Mouse (Mus musculus): ENCODE measurements around the gene Asic3. TPM values are rescaled to one million over a fixed set of nuclear protein-coding genes. Genes with fewer than 3 reads are reported as not detected.

The Asic3 gene
- polyA plus RNA-seq, 1 experiment = 0.14 TPM

GRCm38 (mm10) chr5:24425421-24426036 lies 12.3 kb downstream of the Asic3 start:
- no peak for TF ChIP-seq POLR2A (IDR thresholded peaks at IDR 0.05; ENCODE audit: low read depth, low read length)
- TF ChIP-seq CTCF (IDR thresholded peaks at IDR 0.05; ENCODE audit: extremely low read depth, insufficient read depth, insufficient read length, insufficient replicate concordance) = no peak
- peak; percentile 39 to 61 for DNase-seq (ENCODE audit: low read depth in 1 of 2, low spot score in 2 of 2)
- Histone ChIP-seq H3K27ac (ENCODE audit: insufficient read depth, low read length) (peak overlapping the region; percentile 74), H3K4me3 (ENCODE audit: extremely low read depth, insufficient read depth, insufficient read length) (peak overlapping the region; percentile 88), H3K36me3 (ENCODE audit: control insufficient read depth, insufficient read depth, low read length) (peaks cover 12% of the 10 kb centered on the region), H3K27me3 (ENCODE audit: control insufficient read depth, insufficient read depth, low read length) (no peaks in the 10 kb centered on the region), H3K4me1 (ENCODE audit: control insufficient read depth, insufficient read depth, insufficient read length) (peaks cover 10% of the 10 kb centered on the region; the same call in 1 of the 2 replicates)
- WGBS = 1% methylated on average over 28 of the region's 30 CpGs

DNA sequence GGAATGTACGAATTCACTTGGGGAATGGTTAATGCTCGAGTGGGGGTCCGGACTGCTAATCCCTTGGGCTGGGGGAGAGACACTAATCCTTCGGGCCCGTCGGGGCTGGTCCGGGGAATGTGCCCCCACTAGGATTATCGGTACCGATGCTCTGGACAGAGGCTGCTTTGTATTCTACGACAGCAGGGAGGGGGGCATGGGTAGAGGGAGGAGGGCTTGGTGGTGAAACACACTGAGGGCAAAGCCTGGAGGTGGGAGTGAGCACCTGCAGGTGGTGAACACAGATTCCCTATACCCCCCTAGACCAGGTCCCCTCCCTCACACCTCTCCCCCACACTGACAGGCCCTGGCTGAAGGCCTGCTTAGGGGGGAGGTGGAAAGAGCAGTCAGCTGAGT lies 12.8 kb downstream of the Asic3 start:
- WGBS = 19% methylated on average over 10 of the region's 10 CpGs
- Histone ChIP-seq H3K27me3 (ENCODE audit: control insufficient read depth, insufficient read depth, low read length) (no peaks in the 10 kb centered on the region), H3K27ac (ENCODE audit: insufficient read depth, low read length) (no peak overlapping the region), H3K4me1 (ENCODE audit: control insufficient read depth, insufficient read depth, insufficient read length) (peaks cover 10% of the 10 kb centered on the region; the same call in 1 of the 2 replicates), H3K36me3 (ENCODE audit: control insufficient read depth, insufficient read depth, low read length) (peaks cover 17% of the 10 kb centered on the region), H3K4me3 (ENCODE audit: extremely low read depth, insufficient read depth, insufficient read length) (peak overlapping the region; percentile 88; the same call in 1 of the 2 replicates)
- DNase-seq (ENCODE audit: low read depth in 1 of 2, low spot score in 2 of 2) = no peak
- TF ChIP-seq POLR2A (IDR thresholded peaks at IDR 0.05; ENCODE audit: low read depth, low read length) (no peak), CTCF (IDR thresholded peaks at IDR 0.05; ENCODE audit: extremely low read depth, insufficient read depth, insufficient read length, insufficient replicate concordance) (no peak)

DNA sequence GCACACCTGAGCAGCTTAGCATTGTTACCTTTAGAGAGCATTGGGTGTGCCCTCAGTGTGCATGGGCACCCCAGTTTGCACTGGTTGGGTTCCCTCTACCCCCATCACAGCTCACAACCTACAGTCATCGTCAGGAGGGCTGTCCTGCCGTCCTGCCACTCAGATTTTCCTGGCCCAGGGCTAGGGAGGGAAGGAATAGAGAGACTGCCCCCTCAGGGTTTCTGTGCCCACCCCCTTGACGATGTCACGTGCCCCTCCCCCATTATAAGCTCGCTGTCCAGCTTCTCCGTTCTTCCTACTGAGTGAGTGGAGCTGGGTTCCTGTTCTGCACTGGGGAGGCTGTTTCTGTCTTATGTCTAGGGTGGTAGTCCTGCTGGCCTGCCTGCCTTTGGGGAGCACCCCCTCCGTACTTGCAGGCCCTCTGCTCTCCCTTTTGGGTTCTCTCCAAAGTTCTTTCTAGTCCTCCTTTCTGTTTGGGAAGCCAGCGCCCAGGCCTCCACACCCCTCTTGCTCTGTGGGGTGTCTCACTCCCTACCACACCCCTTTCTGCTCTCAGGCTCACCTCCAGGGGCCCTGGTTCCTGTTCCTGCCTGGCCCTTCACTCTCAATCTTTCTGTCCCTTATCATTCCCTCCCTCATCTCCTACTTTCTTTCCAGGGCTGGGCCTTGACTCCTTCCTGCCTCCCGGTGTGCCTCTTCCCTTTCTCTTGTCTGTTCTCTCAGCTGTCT lies 13.5 kb downstream of the Asic3 start:
- H3K27ac ChIP-seq (ENCODE audit: insufficient read depth, low read length) = no peak overlapping the region
- peaks cover 10% of the 10 kb centered on the region; the same call in 1 of the 2 replicates for H3K4me1 ChIP-seq (ENCODE audit: control insufficient read depth, insufficient read depth, insufficient read length)
- no peaks in the 10 kb centered on the region for H3K27me3 ChIP-seq (ENCODE audit: control insufficient read depth, insufficient read depth, low read length)
- peaks cover 24% of the 10 kb centered on the region for H3K36me3 ChIP-seq (ENCODE audit: control insufficient read depth, insufficient read depth, low read length)
- DNase-seq (ENCODE audit: low read depth in 1 of 2, low spot score in 2 of 2) = no peak
- WGBS = 49% methylated on average over 9 of the region's 9 CpGs
- no peak overlapping the region for H3K4me3 ChIP-seq (ENCODE audit: extremely low read depth, insufficient read depth, insufficient read length)
- TF ChIP-seq POLR2A (IDR thresholded peaks at IDR 0.05; ENCODE audit: low read depth, low read length) (no peak), CTCF (IDR thresholded peaks at IDR 0.05; ENCODE audit: extremely low read depth, insufficient read depth, insufficient read length, insufficient replicate concordance) (no peak)

- WGBS = 83% methylated on average over 12 of the region's 12 CpGs
- DNase-seq (ENCODE audit: low read depth in 1 of 2, low spot score in 2 of 2) = no peak
- TF ChIP-seq POLR2A (IDR thresholded peaks at IDR 0.05; ENCODE audit: low read depth, low read length) = no peak
- no peak for TF ChIP-seq CTCF (IDR thresholded peaks at IDR 0.05; ENCODE audit: extremely low read depth, insufficient read depth, insufficient read length, insufficient replicate concordance)
- H3K4me1 ChIP-seq (ENCODE audit: control insufficient read depth, insufficient read depth, insufficient read length) = peaks cover 10% of the 10 kb centered on the region; the same call in 1 of the 2 replicates
- no peak overlapping the region for H3K4me3 ChIP-seq (ENCODE audit: extremely low read depth, insufficient read depth, insufficient read length)
- no peaks in the 10 kb centered on the region for H3K27me3 ChIP-seq (ENCODE audit: control insufficient read depth, insufficient read depth, low read length)
- no peak overlapping the region for H3K27ac ChIP-seq (ENCODE audit: insufficient read depth, low read length)
- peaks cover 28% of the 10 kb centered on the region for H3K36me3 ChIP-seq (ENCODE audit: control insufficient read depth, insufficient read depth, low read length)
Observed at GRCm38 (mm10) chr5:24427285-24427633, 14.1 kb downstream of the Asic3 start.

DNA sequence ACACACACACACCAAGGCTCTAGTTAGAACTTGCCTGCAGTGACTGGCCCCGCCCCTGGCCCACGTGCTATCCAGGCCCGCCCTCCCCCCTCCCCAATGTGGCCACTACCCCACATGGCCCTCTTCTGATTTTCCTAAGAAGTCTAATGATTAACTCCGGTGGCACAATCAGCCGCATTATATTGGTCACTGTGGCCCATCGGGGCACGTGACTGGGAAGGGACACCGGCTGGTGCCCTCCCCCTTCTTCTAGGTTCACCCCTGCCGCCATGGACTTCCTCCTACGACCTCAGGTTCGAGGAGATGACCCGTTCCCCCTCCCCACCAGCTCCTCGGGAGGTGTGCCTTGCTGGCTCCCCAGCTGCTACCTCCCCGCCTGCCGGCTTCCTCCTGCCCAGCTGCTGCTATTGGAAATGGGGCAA lies 14.8 kb downstream of the Asic3 start:
- peaks cover 10% of the 10 kb centered on the region; the same call in 1 of the 2 replicates for H3K4me1 ChIP-seq (ENCODE audit: control insufficient read depth, insufficient read depth, insufficient read length)
- TF ChIP-seq POLR2A (IDR thresholded peaks at IDR 0.05; ENCODE audit: low read depth, low read length) = no peak
- TF ChIP-seq CTCF (IDR thresholded peaks at IDR 0.05; ENCODE audit: extremely low read depth, insufficient read depth, insufficient read length, insufficient replicate concordance) = no peak
- H3K27me3 ChIP-seq (ENCODE audit: control insufficient read depth, insufficient read depth, low read length) = no peaks in the 10 kb centered on the region
- no peak overlapping the region for H3K4me3 ChIP-seq (ENCODE audit: extremely low read depth, insufficient read depth, insufficient read length)
- DNase-seq (ENCODE audit: low read depth in 1 of 2, low spot score in 2 of 2) = no peak
- H3K27ac ChIP-seq (ENCODE audit: insufficient read depth, low read length) = no peak overlapping the region
- H3K36me3 ChIP-seq (ENCODE audit: control insufficient read depth, insufficient read depth, low read length) = peaks cover 35% of the 10 kb centered on the region
- WGBS = 72% methylated on average over 15 of the region's 15 CpGs

DNA sequence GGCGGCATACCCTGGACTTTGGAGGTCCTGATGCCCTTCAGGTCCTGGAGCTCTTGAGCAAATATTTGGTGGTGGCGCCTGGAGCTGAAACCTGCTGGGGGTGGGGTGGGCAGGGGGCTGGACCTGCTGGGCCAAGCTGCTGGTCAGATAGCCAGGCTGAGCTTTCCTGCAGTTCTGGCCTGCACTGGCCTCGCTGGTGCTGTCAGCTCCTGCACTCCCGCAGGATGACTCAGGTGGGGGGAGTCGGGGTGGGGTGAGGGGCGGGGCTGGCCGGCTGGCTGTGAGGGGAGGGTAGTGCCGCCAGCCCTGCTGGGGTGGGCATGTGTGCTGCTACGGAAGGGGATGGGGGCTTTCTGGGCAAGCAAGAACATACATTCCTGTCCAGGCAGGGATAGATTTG lies 15.4 kb downstream of the Asic3 start:
- DNase-seq (ENCODE audit: low read depth in 1 of 2, low spot score in 2 of 2) = no peak
- H3K27ac ChIP-seq (ENCODE audit: insufficient read depth, low read length) = no peak overlapping the region
- H3K4me3 ChIP-seq (ENCODE audit: extremely low read depth, insufficient read depth, insufficient read length) = no peak overlapping the region
- TF ChIP-seq CTCF (IDR thresholded peaks at IDR 0.05; ENCODE audit: extremely low read depth, insufficient read depth, insufficient read length, insufficient replicate concordance) = no peak
- no peak for TF ChIP-seq POLR2A (IDR thresholded peaks at IDR 0.05; ENCODE audit: low read depth, low read length)
- H3K36me3 ChIP-seq (ENCODE audit: control insufficient read depth, insufficient read depth, low read length) = peaks cover 35% of the 10 kb centered on the region
- WGBS = 87% methylated on average over 9 of the region's 9 CpGs
- no peaks in the 10 kb centered on the region for H3K27me3 ChIP-seq (ENCODE audit: control insufficient read depth, insufficient read depth, low read length)
- peaks cover 10% of the 10 kb centered on the region; the same call in 1 of the 2 replicates for H3K4me1 ChIP-seq (ENCODE audit: control insufficient read depth, insufficient read depth, insufficient read length)

GRCm38 (mm10) chr5:24433993-24434392 lies 20.8 kb downstream of the Asic3 start:
- Histone ChIP-seq H3K4me3 (ENCODE audit: extremely low read depth, insufficient read depth, insufficient read length) (no peak overlapping the region), H3K36me3 (ENCODE audit: control insufficient read depth, insufficient read depth, low read length) (peaks cover 62% of the 10 kb centered on the region), H3K27ac (ENCODE audit: insufficient read depth, low read length) (no peak overlapping the region), H3K4me1 (ENCODE audit: control insufficient read depth, insufficient read depth, insufficient read length) (no peaks in the 10 kb centered on the region), H3K27me3 (ENCODE audit: control insufficient read depth, insufficient read depth, low read length) (no peaks in the 10 kb centered on the region)
- 95% methylated on average over 8 of the region's 8 CpGs for WGBS
- DNase-seq (ENCODE audit: low read depth in 1 of 2, low spot score in 2 of 2) = no peak
- no peak for TF ChIP-seq CTCF (IDR thresholded peaks at IDR 0.05; ENCODE audit: extremely low read depth, insufficient read depth, insufficient read length, insufficient replicate concordance)
- TF ChIP-seq POLR2A (IDR thresholded peaks at IDR 0.05; ENCODE audit: low read depth, low read length) = no peak

All from spleen, adult 2 months (tissue).